Mouse (Mus musculus) A20 (cell line): ENCODE measurements at regions not wholly inside any gene's neighbourhood (a gene's known extent, or its start where the extent isn't known, plus 50 kb on each side); places are given as distances from the start of the nearest gene placed in this dataset.

ENCODE experiments used
- DNase-seq: peaks from one replicate; pipeline ENCODE4 v3.0.0-alpha.2; 2011; ENCODE audit warnings: low read depth, low spot score

DNA sequence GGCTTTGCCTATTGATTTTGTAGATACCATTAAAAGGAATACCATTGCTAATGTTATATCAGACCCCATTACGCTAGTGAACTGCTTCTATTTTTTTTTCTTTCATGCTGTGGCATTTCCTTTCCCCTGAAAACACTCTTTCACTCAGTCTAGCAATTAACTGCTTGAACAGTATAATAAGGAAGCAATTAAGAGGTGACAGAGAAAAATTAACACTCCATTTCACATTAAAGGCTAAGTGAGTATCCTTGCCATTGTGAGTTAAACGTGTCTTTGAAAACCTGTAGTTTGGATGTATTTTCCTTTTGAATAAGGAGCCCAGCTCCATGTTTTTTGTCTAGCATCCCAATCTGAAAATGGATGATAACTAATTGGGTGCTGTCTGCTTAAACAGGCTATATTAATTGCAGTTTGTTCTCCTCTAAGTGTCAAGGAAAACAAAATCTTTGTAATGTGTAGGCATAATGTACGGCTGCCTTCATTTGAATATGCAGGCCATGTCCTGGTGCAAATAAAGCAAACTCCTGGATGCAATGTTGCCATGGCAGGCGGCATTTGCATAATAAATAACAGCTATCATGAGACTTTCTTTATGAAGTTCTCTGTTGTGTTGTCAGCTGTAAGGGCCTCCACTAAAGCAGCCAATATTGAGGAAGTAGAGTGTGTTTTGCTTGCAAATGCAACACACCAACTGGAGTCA is 423.3 kb downstream of the Zic3 start:
- no peak for DNase-seq

DNA sequence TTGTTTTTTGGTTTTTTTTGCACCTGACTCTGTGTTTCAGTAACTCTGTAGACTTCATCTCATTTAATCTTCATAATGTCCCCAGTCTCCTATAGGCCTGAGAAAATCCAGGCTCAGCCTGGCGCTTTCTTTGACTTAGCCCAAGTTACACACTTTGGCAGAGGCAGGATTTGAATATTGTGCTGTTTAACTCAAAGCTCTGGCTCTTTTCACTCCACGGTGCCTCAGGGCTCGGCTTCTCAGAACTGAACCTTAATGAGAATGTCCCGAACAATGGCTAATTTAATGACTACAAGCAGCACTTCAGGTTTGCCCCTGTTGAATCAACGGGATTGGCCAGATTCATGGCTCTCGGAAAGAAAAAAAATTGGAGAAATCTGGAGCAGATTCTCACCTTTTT is 425.1 kb downstream of the Zic3 start:
- no peak for DNase-seq

DNA sequence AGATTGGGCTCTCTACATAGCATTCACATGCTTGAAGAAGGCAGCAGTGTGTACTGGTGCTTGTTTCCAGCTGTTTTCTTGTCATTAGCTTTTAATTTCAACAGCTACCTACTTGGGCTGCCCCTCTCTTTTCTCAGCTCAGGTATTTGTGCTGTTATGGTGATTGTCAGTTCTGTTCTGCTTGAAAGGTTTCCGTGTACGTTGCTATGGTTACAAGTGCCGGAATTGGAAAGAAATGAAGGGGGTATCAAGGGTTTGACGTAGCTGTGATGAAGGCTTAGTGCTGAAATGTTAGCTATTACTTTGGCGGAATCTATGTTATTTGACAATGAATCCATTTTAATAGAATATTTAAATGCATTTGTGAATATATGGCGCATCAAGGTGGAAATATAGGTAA is 439.5 kb upstream of the 4930550L24Rik start:
- no peak for DNase-seq

DNA sequence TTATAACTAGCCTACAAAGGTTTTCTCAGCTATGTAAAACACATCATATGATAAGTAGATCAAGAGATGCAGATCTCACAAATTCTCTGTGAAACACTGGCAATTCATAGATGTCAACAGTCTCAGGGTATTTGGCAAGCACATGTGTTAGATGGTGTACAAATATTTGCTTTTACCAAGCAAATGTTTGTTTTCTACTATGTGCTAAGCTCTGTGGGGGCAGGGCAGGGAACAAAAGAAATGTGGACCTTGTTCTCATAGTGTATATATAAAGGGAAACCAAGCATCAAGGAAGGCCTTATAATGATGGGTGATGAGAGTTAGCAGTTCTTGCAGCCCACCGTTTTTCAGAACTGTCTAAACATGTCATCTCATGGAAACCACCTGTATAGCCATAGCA is 438.2 kb upstream of the 4930550L24Rik start:
- DNase-seq, result no peak

DNA sequence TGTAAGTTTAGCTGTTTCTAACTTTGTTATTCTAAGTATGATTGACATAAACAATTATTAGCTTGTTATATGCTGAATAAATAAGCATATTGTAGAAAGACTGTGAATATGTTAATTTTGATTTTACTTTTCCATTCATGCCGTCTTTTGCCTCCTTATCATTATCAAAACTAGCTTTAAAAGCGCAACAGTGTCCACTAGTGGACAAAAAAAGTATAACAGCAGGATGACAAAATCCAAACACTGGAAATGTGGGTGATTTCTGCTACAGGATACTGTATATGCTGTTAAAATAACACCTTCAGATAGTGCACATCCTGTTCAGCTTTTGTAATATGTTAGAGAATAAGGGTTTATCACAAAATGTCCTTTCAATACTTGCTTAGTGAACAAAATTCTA is 418.3 kb upstream of the 4930550L24Rik start:
- DNase-seq, result peak; percentile 10

DNA sequence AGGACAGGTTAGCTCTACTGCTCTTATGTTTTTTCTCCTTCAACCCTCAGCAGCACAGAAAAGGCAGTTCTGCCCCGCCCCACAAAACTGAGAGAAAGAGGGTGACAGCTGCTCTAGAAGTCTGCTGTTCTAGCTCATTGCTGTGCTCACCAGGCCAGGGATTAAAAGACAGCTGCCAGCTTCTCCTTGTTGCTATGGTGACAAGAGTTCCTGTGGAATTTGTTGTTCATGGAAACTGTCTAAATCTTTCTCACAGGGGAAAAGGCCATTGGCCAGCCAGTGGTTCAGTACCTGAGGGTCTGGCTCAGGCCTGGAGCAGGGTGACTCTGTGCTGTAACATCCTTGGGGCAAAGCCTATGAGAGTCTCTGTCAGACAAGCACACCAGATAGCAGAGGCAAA is 405.6 kb upstream of the 4930550L24Rik start:
- no peak for DNase-seq

DNA sequence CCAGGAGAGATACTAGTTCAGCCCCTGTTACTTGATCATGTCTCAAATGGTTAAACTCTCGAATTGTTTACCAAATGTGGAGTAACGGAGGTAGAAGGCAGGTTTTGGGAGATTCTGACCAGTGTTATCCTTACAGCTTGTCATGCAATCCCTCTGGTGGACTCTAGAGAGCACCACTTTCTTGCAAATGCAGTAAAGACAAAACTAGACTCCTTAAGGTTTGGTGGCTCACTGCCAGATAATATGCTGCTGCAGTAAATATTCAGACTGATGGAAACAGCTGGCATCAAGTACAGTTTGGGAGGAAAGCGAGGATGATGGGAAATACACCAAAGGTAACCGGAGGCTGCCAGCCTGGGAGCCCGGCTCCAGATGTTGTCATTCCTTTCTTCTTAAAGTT is 394.2 kb upstream of the 4930550L24Rik start:
- no peak for DNase-seq
